Mouse (Mus musculus): Measurements from ENCODE around the gene Slc35c1. TPM values are rescaled to one million over a fixed set of nuclear protein-coding genes. Genes with fewer than 3 reads are reported as not detected.
"Not testable (repeated sequence)": the region's sequence is repeated elsewhere in the genome, so short reads cannot be mapped to it uniquely, and the experiment has no call there.

Gene Slc35c1
- polyA plus RNA-seq, 1 experiment from 2014 or later = 13.8 TPM

GRCm38 (mm10) chr2:92486911-92487310, 26.6 kb upstream of the Slc35c1 start:
- DNase-seq (ENCODE audit: low spot score) = no peak
- Histone ChIP-seq H3K4me3 (no peak overlapping the region), H3K27ac (no peak overlapping the region), H3K9me3 (no peaks in the 10 kb centered on the region), H3K27me3 (ENCODE audit: insufficient read depth, poor library complexity, severe bottlenecking) (peaks cover 49% of the 10 kb centered on the region), H3K4me1 (replicated peaks) (peaks cover 26% of the 10 kb centered on the region), H3K36me3 (no peaks in the 10 kb centered on the region)
- 55% methylated on average over 2 of the region's 2 CpGs for WGBS

DNA sequence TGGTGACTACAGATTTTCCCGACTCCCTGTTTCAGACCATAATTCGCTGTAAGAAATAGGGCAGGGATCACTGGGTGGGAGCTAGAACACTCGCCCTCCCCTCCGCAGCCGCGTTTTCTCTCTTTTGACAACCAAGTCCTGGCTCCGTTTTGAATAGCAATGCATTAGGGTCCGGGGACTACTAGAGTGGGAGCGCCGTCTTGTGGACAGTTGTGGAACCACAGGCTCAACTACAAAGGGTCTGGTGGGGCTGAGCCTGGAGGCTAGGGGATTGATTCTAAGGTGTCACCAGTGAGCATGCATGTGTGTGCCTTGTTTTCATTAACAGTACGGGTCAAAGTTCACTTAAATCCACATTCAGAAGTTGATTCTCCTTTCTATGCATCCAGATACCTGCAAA, 26.1 kb upstream of the Slc35c1 start:
- Histone ChIP-seq H3K27ac (no peak overlapping the region), H3K9me3 (no peaks in the 10 kb centered on the region), H3K27me3 (ENCODE audit: insufficient read depth, poor library complexity, severe bottlenecking) (peaks cover 52% of the 10 kb centered on the region), H3K36me3 (no peaks in the 10 kb centered on the region), H3K4me3 (peak overlapping the region; percentile 31), H3K4me1 (replicated peaks) (peaks cover 26% of the 10 kb centered on the region)
- peak; percentile 89 for DNase-seq (ENCODE audit: low spot score)
- WGBS = 2% methylated on average over 11 of the region's 11 CpGs

DNA sequence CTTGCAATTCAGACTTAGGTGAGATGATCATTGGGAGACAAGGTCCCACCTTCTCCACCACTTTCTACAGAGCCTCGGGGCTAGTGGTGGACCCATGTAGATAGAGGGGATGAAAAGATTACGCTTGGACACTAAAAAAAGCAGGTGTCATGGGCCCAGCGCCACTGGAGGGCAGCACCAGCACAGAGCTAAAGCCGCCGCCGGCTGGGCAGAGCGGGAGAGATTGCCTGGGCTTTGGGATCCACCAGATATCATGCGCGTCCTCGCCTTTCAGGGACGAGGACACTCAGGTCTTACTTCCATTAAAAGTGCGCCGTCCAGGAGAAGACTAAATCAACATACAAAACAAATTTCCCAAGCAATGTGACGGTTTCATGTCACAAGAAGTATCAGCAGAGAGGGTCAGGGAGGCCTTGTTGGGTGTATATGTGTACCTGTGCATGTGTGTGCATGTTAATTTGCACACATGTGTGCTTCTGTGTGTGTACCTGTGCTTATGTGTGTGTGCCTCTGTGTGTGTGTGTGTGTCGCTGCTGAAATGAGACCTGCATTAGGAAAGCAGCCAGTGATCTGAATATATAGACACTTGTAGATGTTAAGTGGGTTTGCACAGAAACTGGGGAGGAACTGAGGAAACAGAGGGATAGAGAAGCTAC, 25.4 kb upstream of the Slc35c1 start:
- Histone ChIP-seq H3K9me3 (no peaks in the 10 kb centered on the region), H3K4me3 (peak overlapping the region; percentile 31; the same call in 1 of the 2 replicates), H3K27ac (no peak overlapping the region), H3K36me3 (no peaks in the 10 kb centered on the region), H3K4me1 (replicated peaks) (peaks cover 26% of the 10 kb centered on the region), H3K27me3 (ENCODE audit: insufficient read depth, poor library complexity, severe bottlenecking) (peaks cover 52% of the 10 kb centered on the region)
- peak; percentile 81 for DNase-seq (ENCODE audit: low spot score)
- WGBS = 6% methylated on average over 15 of the region's 15 CpGs

DNA sequence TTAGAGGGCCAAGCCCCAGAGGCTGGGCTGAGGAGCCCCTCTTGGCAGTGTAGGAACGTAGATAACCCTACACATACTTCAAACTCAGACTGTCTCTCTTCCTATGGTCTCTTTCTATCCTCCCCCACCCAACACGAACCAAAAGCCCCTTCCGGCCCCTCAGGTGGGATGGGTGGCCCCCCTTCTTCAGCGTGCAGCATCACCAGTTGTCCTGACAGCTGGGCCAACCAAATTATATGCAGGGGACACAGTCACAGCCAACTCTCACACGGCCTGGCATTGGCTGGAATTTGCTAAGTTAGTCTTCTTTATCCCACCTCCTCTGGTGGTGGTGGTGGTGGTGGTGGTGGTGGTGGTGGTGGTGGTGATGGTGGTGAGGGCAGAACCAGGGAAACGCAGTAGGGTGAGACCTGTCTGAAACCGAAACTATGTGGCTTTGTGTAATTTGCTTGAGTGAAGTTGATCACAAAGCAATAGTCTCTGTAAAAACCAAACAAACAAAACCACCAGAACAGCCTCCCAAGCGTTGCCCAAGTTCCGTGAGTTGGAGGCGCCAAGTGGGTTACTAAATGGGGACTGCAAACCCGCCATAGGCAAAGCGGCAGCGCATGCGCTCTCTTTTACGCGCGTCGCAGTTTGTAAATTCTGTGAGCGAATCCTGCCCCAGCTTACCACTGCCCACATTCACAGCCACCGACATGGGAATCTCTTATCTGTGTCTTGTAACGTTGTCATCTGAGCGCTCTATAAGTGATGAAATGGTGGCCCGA, 24.1 kb upstream of the Slc35c1 start:
- Histone ChIP-seq H3K4me3 (peak overlapping the region; percentile 20), H3K27ac (no peak overlapping the region), H3K36me3 (no peaks in the 10 kb centered on the region), H3K27me3 (ENCODE audit: insufficient read depth, poor library complexity, severe bottlenecking) (peaks cover 52% of the 10 kb centered on the region), H3K4me1 (replicated peaks) (peaks cover 26% of the 10 kb centered on the region), H3K9me3 (no peaks in the 10 kb centered on the region)
- 31% methylated on average over 23 of the region's 23 CpGs for WGBS
- peak; percentile 13 for DNase-seq (ENCODE audit: low spot score)

- 54% methylated on average over 5 of the region's 5 CpGs for WGBS
- H3K9me3 ChIP-seq = no peaks in the 10 kb centered on the region
- peaks cover 26% of the 10 kb centered on the region for H3K4me1 ChIP-seq (replicated peaks)
- H3K4me3 ChIP-seq = no peak overlapping the region
- H3K27me3 ChIP-seq (ENCODE audit: insufficient read depth, poor library complexity, severe bottlenecking) = peaks cover 52% of the 10 kb centered on the region
- H3K36me3 ChIP-seq = no peaks in the 10 kb centered on the region
- no peak for DNase-seq (ENCODE audit: low spot score)
- no peak overlapping the region for H3K27ac ChIP-seq
Observed at GRCm38 (mm10) chr2:92483505-92483904, 23.2 kb upstream of the Slc35c1 start.

DNA sequence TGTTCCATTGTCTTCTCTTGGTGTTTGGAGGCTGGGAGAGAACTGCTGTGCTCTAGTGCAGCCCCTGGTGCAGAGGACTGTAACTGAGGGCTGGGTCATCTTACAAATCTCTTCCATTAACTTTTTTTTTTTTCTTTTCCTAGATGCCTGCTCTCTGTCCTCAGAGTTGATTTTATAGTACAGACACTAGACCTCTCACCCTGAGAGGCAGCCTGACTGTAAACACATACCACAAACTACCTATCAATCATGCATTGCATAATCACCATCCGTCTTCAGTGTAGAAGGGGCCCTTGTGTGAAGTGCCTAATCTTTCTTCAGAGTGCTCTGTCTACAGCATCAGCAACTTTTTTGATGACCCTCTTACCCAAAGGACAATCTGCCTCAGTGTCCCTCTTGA, 22.2 kb upstream of the Slc35c1 start:
- no peak for DNase-seq (ENCODE audit: low spot score)
- 76% methylated on average over 1 of the region's 1 CpGs for WGBS
- no peaks in the 10 kb centered on the region for H3K36me3 ChIP-seq
- H3K4me3 ChIP-seq = no peak overlapping the region
- peaks cover 52% of the 10 kb centered on the region for H3K27me3 ChIP-seq (ENCODE audit: insufficient read depth, poor library complexity, severe bottlenecking)
- H3K27ac ChIP-seq = no peak overlapping the region
- H3K4me1 ChIP-seq (replicated peaks) = peaks cover 31% of the 10 kb centered on the region
- H3K9me3 ChIP-seq = no peaks in the 10 kb centered on the region

GRCm38 (mm10) chr2:92478313-92478688, 18.0 kb upstream of the Slc35c1 start:
- H3K9me3 ChIP-seq = no peaks in the 10 kb centered on the region
- 91% methylated on average over 4 of the region's 4 CpGs for WGBS
- DNase-seq (ENCODE audit: low spot score) = no peak
- no peaks in the 10 kb centered on the region for H3K36me3 ChIP-seq
- H3K4me1 ChIP-seq (replicated peaks) = 0 out of 2 replicates have a peak, but pooled peaks cover 4% of the 10 kb centered on the region
- no peak overlapping the region for H3K27ac ChIP-seq
- H3K27me3 ChIP-seq (ENCODE audit: insufficient read depth, poor library complexity, severe bottlenecking) = peaks cover 15% of the 10 kb centered on the region
- no peak overlapping the region for H3K4me3 ChIP-seq

GRCm38 (mm10) chr2:92477672-92478312, 17.5 kb upstream of the Slc35c1 start:
- Histone ChIP-seq H3K4me3 (no peak overlapping the region), H3K9me3 (no peaks in the 10 kb centered on the region), H3K36me3 (no peaks in the 10 kb centered on the region), H3K4me1 (replicated peaks) (0 out of 2 replicates have a peak, but pooled peaks cover 4% of the 10 kb centered on the region), H3K27me3 (ENCODE audit: insufficient read depth, poor library complexity, severe bottlenecking) (peaks cover 10% of the 10 kb centered on the region), H3K27ac (no peak overlapping the region)
- WGBS = 85% methylated on average over 12 of the region's 12 CpGs
- DNase-seq (ENCODE audit: low spot score) = no peak

DNA sequence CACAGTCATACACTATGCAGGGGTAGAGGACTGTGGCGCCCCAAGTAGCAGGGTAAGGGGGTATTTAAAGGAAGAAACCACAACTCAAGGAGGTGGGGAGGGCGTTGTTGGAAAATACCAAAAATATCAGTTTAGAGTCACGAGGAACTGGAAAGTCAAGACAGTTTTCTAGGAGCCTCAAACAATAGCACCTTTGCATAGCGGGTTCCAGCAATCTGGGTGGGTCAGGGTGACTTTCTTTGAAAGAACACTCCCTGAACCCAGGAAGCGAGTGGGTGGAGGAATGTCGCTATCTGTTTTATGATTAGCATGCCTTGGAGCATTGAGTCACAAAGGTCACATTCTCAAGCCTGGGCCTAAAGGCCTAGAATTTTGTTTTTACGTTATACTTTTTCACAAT, 16.2 kb upstream of the Slc35c1 start:
- WGBS = 83% methylated on average over 7 of the region's 7 CpGs
- not testable (repeated sequence) for H3K27ac ChIP-seq; DNase-seq (ENCODE audit: low spot score)

DNA sequence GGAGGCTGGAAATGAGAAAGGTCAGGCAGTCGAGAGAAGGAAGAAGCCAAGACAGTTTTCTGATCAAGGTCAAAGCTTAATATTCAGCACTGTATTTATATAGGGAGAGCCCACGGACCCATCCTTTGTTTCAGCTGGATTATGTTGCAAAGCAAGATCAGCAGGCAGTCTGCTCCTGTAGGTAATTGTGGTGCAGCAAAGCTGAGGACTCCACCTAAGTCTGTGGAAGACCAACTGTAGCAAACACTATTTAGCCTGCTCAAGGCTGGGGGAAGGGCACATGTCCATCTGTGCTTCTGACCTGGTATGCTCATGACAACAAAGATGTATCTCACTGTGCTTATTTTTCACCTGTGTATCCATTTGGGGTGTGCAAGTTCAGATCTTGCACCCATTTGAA, 15.4 kb upstream of the Slc35c1 start:
- DNase-seq (ENCODE audit: low spot score) = no peak
- no peak overlapping the region for H3K27ac ChIP-seq
- H3K9me3 ChIP-seq = no peaks in the 10 kb centered on the region
- no peaks in the 10 kb centered on the region for H3K36me3 ChIP-seq
- H3K27me3 ChIP-seq (ENCODE audit: insufficient read depth, poor library complexity, severe bottlenecking) = no peaks in the 10 kb centered on the region
- 0 out of 2 replicates have a peak, but pooled peaks cover 4% of the 10 kb centered on the region for H3K4me1 ChIP-seq (replicated peaks)
- no peak overlapping the region for H3K4me3 ChIP-seq
- 60% methylated on average over 2 of the region's 2 CpGs for WGBS

More for the DNA sequence above, 16.2 kb upstream of the Slc35c1 start:
- not testable (repeated sequence) for H3K4me1 ChIP-seq (replicated peaks); H3K27me3 ChIP-seq (ENCODE audit: insufficient read depth, poor library complexity, severe bottlenecking); H3K9me3 ChIP-seq; H3K36me3 ChIP-seq; H3K4me3 ChIP-seq

- Histone ChIP-seq H3K27me3 (ENCODE audit: insufficient read depth, poor library complexity, severe bottlenecking) (no peaks in the 10 kb centered on the region), H3K4me3 (no peak overlapping the region), H3K36me3 (no peaks in the 10 kb centered on the region), H3K4me1 (replicated peaks) (0 out of 2 replicates have a peak, but pooled peaks cover 4% of the 10 kb centered on the region), H3K9me3 (no peaks in the 10 kb centered on the region), H3K27ac (no peak overlapping the region)
- 85% methylated on average over 3 of the region's 3 CpGs for WGBS
- no peak for DNase-seq (ENCODE audit: low spot score)
Observed at GRCm38 (mm10) chr2:92474920-92475319, 14.6 kb upstream of the Slc35c1 start.

GRCm38 (mm10) chr2:92471886-92472670, 11.7 kb upstream of the Slc35c1 start:
- Histone ChIP-seq H3K9me3 (no peaks in the 10 kb centered on the region), H3K4me1 (replicated peaks) (no peaks in the 10 kb centered on the region), H3K4me3 (no peak overlapping the region), H3K27ac (no peak overlapping the region), H3K36me3 (no peaks in the 10 kb centered on the region), H3K27me3 (ENCODE audit: insufficient read depth, poor library complexity, severe bottlenecking) (no peaks in the 10 kb centered on the region)
- WGBS = 86% methylated on average over 12 of the region's 12 CpGs
- DNase-seq (ENCODE audit: low spot score) = no peak
